Mouse (Mus musculus) urinary bladder, adult 18-20 months (tissue): ENCODE data around the gene Rab37.

Source experiments
- DNase-seq, 2 experiments: peaks; one replicate each; pipeline ENCODE4 v3.0.0; 2022; ENCODE audit warnings: low spot score in 2 of 2, mixed read lengths in 2 of 2

Gene Rab37

DNA sequence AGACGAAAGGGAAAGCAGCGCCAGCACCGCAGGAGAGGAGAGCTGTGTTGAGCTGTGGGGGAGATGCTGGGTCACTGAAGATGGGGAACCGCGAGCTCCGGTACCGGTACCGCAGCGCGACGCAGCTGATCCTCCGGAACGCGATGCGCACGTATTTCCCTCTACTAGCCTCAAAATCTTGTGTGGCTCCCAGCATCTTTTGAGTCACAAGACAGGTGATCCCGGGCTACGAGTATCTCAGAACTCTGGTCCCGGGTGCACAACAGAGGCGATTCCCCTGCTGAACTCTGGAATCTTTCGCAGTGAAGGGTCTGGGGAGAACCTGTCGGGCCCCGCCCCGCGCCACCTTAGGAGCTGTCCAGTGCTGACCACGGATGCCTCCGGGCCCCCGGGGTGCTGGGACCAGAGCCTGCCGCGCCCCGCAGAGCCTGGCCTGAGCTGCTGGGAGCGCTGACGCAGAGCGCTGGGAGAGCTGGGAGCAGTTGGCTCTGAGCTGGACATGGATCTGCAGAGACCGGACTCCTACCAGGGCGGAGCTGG, at the start of gene Rab37:
TSS of gene Rab37 (plus strand) at position 70 of the 540 bp plus-strand sequence.
- no peak for DNase-seq

DNA sequence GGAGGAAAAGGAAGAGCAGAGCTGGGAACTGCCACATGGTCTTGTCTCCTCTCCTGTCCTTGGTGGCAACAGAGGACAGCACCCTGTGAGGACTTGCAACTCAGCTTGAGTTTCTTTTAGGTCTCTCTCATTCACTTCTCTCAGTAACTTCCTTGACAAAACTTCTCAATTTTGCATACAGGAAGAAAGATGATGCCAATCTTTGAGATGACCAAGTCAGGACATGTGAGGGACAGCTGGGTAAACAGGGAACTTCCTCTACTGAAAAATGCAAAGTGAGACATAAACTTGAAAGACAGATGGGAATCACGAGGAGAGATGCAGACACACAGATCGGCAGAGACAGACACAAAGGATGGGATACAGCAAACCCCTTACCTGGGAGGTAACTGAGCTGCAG, 43.0 kb upstream of the Rab37 start, which contains the start of gene Cd300ld3:
TSS of gene Cd300ld3 (minus strand) at position 151 of the 400 bp plus-strand sequence.
- DNase-seq = no peak

DNA sequence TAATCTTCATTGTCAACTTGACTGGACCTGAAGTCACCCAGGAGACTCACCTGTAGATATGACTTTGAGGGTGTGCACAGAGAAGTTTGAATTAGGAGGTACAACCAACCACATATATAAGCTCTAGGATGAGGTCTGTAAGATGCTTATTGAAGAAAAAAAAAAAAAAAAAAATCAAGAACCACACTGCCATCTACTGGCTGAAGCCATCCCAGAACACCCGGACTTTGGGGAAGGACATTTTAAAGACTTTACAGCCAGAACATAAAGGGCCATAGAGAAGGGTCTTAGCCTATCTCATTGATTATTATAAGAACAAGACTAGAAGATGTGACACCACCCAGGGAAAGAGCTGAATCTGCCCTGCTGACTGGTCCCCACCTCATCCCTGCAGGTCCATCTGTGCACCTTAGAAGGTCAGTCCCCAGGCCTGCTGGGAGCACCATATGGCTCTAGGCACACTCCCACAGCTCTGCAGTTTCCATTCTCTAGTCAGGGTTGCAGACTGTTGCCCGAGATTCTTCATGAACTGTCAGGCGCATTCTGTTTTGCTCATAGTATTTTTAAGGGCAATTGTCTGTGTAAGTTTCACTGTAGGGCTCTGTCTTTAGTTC, 41.8 kb upstream of the Rab37 start:
- DNase-seq = no peak

DNA sequence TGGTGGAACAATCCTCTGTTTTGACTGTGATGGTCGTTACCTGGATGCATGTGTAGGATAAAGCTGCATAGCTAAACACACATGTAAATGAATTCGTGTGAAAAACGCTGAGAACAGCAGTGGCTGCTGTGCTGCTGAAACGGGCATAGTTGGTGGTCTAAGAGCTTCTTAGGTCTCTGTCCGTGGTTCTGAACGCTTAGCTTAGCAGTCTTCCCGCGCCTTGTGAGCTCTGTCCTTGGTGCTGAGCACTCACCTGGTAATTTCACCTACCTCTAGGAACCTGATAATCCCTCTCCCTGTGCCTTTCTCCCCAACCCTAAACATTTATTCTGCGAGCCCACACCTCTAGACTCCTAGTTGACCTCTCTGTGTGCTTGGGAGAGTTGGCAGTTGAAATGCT, 39.0 kb upstream of the Rab37 start:
- DNase-seq = no peak

- DNase-seq = no peak
Observed at GRCm38 (mm10) chr11:115052991-115053390, 38.2 kb upstream of the Rab37 start.

GRCm38 (mm10) chr11:115054537-115054936, 36.7 kb upstream of the Rab37 start:
- no peak for DNase-seq

DNA sequence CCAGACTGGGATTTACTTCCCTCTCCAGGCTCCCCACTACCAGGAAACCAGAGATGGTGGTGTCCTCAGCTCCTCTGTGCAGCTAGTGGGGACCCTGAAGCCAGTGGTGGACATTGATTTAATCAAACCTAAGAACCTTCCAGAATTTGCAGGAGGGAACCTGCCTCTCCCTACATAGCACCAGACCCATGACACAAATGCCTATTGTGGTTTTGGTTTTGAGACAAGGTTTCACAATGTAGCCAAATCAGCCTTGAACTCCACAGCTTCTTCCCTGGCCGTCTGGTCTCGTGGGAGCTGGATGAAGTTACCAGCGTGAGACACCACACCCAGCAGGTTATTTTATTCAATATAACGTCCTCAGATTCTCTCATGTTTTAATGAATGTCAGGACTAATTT, 32.5 kb upstream of the Rab37 start:
- no peak for DNase-seq

DNA sequence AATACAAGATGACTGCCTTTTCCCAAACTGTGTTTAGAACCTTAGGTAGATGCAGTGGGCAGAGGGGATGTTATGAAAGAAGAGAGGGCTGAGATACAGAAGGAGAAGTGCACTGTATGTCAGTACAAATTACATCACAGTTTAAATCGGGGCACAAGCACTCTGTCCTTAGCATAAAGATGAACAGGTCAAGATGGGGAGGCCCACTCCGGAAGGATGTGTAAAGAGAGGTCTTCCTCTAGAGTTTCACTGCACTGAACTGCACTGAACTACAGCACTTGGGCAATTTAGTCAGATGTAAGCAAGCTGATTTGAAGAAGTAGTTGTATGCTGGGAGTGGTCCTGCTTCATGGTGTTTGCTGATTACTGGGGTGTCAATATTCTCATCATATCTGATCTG, 31.4 kb upstream of the Rab37 start:
- DNase-seq = no peak

GRCm38 (mm10) chr11:115062077-115062476, 29.2 kb upstream of the Rab37 start, which contains the start of gene Cd300e:
Gene Cd300e (minus strand): TSS chr11:115062177.
- no peak for DNase-seq

- no peak for DNase-seq
Observed at GRCm38 (mm10) chr11:115066768-115067167, 24.5 kb upstream of the Rab37 start.

DNA sequence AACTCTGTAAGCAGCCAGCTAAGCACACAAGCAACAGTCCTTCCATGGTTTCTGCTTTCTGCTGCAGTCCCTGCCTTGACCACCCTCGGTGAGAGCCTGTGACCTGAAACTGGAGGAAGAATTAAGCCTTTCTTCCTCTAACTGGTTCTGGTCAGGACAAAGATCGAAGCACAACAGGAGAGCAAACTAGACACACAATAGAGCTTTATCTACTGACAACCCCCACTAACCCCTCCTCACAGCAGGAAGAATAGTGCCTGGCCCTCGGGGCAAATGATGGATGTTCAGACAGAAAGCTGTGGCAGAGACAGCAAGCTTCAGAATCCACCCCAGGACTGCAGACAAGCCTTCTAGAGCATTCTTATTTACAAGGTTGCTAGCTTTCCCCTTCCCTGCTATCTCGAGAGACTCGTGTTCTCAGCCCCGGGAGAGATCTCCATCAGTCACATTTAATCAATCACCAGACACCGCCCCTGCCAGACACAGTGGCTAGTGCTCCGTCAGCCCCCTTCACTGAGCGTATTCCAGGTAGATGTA, 20.1 kb upstream of the Rab37 start:
- DNase-seq = no peak

- DNase-seq = peak in 1 of 2 experiments; percentile 41
Observed at GRCm38 (mm10) chr11:115071631-115072294, 19.5 kb upstream of the Rab37 start.

GRCm38 (mm10) chr11:115073002-115073401, 18.2 kb upstream of the Rab37 start:
- DNase-seq = no peak

DNA sequence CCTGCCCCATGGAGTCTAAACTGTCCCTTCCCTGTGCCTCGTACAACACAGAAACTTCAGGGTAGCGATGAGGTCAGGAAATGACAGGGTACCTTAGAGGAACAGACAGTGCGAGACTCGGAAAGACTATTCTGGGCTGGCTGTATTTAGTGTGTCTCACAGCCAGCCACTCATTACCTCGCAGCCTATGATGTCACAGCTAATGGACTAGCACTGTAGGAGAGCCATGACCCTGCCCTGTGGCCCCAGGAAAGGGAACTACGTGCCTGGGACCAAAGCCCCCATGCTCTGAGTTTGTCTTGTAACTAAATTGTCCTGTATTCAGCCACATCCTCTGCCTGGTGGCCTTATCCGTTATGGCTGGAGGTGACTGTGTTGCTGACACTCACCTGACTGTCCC, 15.8 kb upstream of the Rab37 start:
- DNase-seq = no peak

- no peak for DNase-seq
Observed at GRCm38 (mm10) chr11:115075859-115076258, 15.4 kb upstream of the Rab37 start.

GRCm38 (mm10) chr11:115077436-115077835, 13.8 kb upstream of the Rab37 start:
- DNase-seq = no peak

GRCm38 (mm10) chr11:115078680-115079079, 12.6 kb upstream of the Rab37 start:
- no peak for DNase-seq

GRCm38 (mm10) chr11:115080886-115081285, 10.3 kb upstream of the Rab37 start:
- peak; percentile 5 to 37 for DNase-seq

- no peak for DNase-seq
Observed at GRCm38 (mm10) chr11:115081373-115081772, 9.9 kb upstream of the Rab37 start.

- DNase-seq = no peak
Observed at GRCm38 (mm10) chr11:115082196-115082595, 9.0 kb upstream of the Rab37 start.

DNA sequence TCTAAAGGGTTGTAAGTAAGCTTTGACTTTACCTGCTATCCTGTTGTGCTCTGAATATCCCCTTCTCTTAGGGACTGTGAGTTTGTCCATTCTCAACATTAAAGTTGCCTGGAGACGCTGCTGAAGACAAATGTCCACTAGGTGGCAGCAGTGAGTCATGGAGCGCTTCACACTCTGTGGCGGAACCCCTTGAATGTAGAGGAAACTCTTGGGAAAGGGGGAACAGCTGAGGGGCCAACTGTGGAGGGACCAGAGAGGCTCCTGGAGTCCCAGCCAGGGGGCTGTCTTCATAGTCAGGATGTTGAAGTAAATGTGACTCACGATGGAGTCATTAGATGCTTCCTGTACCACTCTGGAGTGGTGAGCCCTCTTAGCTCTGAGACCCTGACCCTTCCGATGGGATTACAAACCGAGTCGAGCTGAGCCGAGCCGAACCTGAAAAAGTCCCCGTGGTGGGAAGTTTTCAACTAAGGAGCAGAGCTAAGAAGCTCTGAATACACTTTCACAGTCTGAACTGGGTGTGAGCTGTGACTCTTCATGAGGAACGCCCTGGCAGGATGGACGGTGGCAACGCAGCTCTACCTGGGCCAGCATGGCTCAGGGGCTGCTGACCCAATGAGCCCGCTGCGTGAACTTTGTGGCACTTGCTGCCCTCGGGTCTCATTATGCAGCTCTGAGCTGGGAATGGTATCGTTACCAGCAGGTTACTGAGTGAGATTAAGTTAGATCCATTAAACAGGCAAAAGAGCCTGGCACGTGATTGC, 7.7 kb upstream of the Rab37 start:
- peak; percentile 25 to 36 for DNase-seq

GRCm38 (mm10) chr11:115084595-115084994, 6.6 kb upstream of the Rab37 start:
- no peak for DNase-seq
